Mouse (Mus musculus): ENCODE data around the gene Diaph3. TPM values are rescaled to one million over a fixed set of nuclear protein-coding genes. Genes with fewer than 3 reads are reported as not detected.
"Not testable (repeated sequence)": the region's sequence is repeated elsewhere in the genome, so short reads cannot be mapped to it uniquely, and the experiment has no call there.

Diaph3 gene
- polyA plus RNA-seq, 1 experiment from 2014 or later: 8.5 TPM

- no peak overlapping the region for H3K27ac ChIP-seq
- no peak for ATAC-seq (ENCODE audit: low FRiP score)
- H3K27me3 ChIP-seq: no peaks in the 10 kb centered on the region
- no peaks in the 10 kb centered on the region for H3K9me3 ChIP-seq (replicated peaks)
- H3K4me3 ChIP-seq: no peak overlapping the region
- no peak overlapping the region for H3K4me2 ChIP-seq (replicated peaks)
- no peak overlapping the region for H3K9ac ChIP-seq
- no peaks in the 10 kb centered on the region for H3K4me1 ChIP-seq
- WGBS: 89% methylated on average over 15 of the region's 15 CpGs
- H3K36me3 ChIP-seq: no peaks in the 10 kb centered on the region
Observed at GRCm38 (mm10) chr14:87123091-87123490, 17.9 kb downstream of the Diaph3 start.

- no peak overlapping the region for H3K4me3 ChIP-seq
- no peaks in the 10 kb centered on the region for H3K27me3 ChIP-seq
- H3K4me2 ChIP-seq (replicated peaks): no peak overlapping the region
- no peaks in the 10 kb centered on the region for H3K36me3 ChIP-seq
- H3K27ac ChIP-seq: no peak overlapping the region
- ATAC-seq (ENCODE audit: low FRiP score): no peak
- no peak overlapping the region for H3K9ac ChIP-seq
- 73% methylated on average over 6 of the region's 6 CpGs for WGBS
- H3K9me3 ChIP-seq (replicated peaks): no peaks in the 10 kb centered on the region
- no peaks in the 10 kb centered on the region for H3K4me1 ChIP-seq
Observed at GRCm38 (mm10) chr14:87121868-87122267, 19.2 kb downstream of the Diaph3 start.

- Histone ChIP-seq H3K9me3 (replicated peaks) (no peaks in the 10 kb centered on the region), H3K27me3 (no peaks in the 10 kb centered on the region), H3K4me3 (no peak overlapping the region), H3K27ac (no peak overlapping the region), H3K9ac (no peak overlapping the region), H3K36me3 (no peaks in the 10 kb centered on the region), H3K4me2 (replicated peaks) (no peak overlapping the region), H3K4me1 (no peaks in the 10 kb centered on the region)
- no peak for ATAC-seq (ENCODE audit: low FRiP score)
- 40% methylated on average over 2 of the region's 2 CpGs for WGBS
Observed at GRCm38 (mm10) chr14:87110634-87111033, 30.4 kb downstream of the Diaph3 start.

GRCm38 (mm10) chr14:87099380-87100088, 41.5 kb downstream of the Diaph3 start:
- no peak overlapping the region for H3K4me2 ChIP-seq (replicated peaks)
- no peaks in the 10 kb centered on the region for H3K4me1 ChIP-seq
- H3K9ac ChIP-seq: no peak overlapping the region
- WGBS: 100% methylated on average over 1 of the region's 1 CpGs
- H3K9me3 ChIP-seq (replicated peaks): no peaks in the 10 kb centered on the region
- no peaks in the 10 kb centered on the region for H3K27me3 ChIP-seq
- ATAC-seq (ENCODE audit: low FRiP score): no peak
- H3K27ac ChIP-seq: no peak overlapping the region
- H3K4me3 ChIP-seq: no peak overlapping the region
- H3K36me3 ChIP-seq: no peaks in the 10 kb centered on the region

GRCm38 (mm10) chr14:87098093-87098492, 42.9 kb downstream of the Diaph3 start:
- Histone ChIP-seq H3K4me3 (no peak overlapping the region), H3K4me1 (no peaks in the 10 kb centered on the region), H3K36me3 (no peaks in the 10 kb centered on the region), H3K27ac (no peak overlapping the region), H3K9ac (no peak overlapping the region), H3K9me3 (replicated peaks) (no peaks in the 10 kb centered on the region), H3K4me2 (replicated peaks) (no peak overlapping the region), H3K27me3 (no peaks in the 10 kb centered on the region)
- WGBS: 81% methylated on average over 2 of the region's 2 CpGs
- no peak for ATAC-seq (ENCODE audit: low FRiP score)

- Histone ChIP-seq H3K4me3 (no peak overlapping the region), H3K4me1 (no peaks in the 10 kb centered on the region), H3K9ac (no peak overlapping the region), H3K27me3 (no peaks in the 10 kb centered on the region), H3K27ac (no peak overlapping the region), H3K9me3 (replicated peaks) (no peaks in the 10 kb centered on the region), H3K4me2 (replicated peaks) (no peak overlapping the region), H3K36me3 (no peaks in the 10 kb centered on the region)
- WGBS: 90% methylated on average over 3 of the region's 3 CpGs
- no peak for ATAC-seq (ENCODE audit: low FRiP score)
Observed at GRCm38 (mm10) chr14:87091522-87091921, 49.5 kb downstream of the Diaph3 start.

GRCm38 (mm10) chr14:87091108-87091507, 49.9 kb downstream of the Diaph3 start:
- no peak overlapping the region for H3K4me3 ChIP-seq
- no peak overlapping the region for H3K9ac ChIP-seq
- no peak for ATAC-seq (ENCODE audit: low FRiP score)
- no peaks in the 10 kb centered on the region for H3K36me3 ChIP-seq
- H3K4me2 ChIP-seq (replicated peaks): no peak overlapping the region
- no peak overlapping the region for H3K27ac ChIP-seq
- H3K4me1 ChIP-seq: no peaks in the 10 kb centered on the region
- no peaks in the 10 kb centered on the region for H3K9me3 ChIP-seq (replicated peaks)
- WGBS: 83% methylated on average over 5 of the region's 5 CpGs
- no peaks in the 10 kb centered on the region for H3K27me3 ChIP-seq

GRCm38 (mm10) chr14:87088928-87089327, 52.1 kb downstream of the Diaph3 start:
- 89% methylated on average over 4 of the region's 4 CpGs for WGBS
- H3K27me3 ChIP-seq: no peaks in the 10 kb centered on the region
- no peak overlapping the region for H3K27ac ChIP-seq
- no peak overlapping the region for H3K4me3 ChIP-seq
- no peaks in the 10 kb centered on the region for H3K36me3 ChIP-seq
- H3K9ac ChIP-seq: no peak overlapping the region
- H3K4me2 ChIP-seq (replicated peaks): no peak overlapping the region
- no peak for ATAC-seq (ENCODE audit: low FRiP score)
- H3K4me1 ChIP-seq: no peaks in the 10 kb centered on the region
- H3K9me3 ChIP-seq (replicated peaks): no peaks in the 10 kb centered on the region

- Histone ChIP-seq H3K4me3 (no peak overlapping the region), H3K9ac (no peak overlapping the region), H3K4me1 (no peaks in the 10 kb centered on the region), H3K27ac (no peak overlapping the region), H3K9me3 (replicated peaks) (no peaks in the 10 kb centered on the region), H3K27me3 (no peaks in the 10 kb centered on the region), H3K4me2 (replicated peaks) (no peak overlapping the region), H3K36me3 (no peaks in the 10 kb centered on the region)
- 87% methylated on average over 5 of the region's 5 CpGs for WGBS
- ATAC-seq (ENCODE audit: low FRiP score): no peak
Observed at GRCm38 (mm10) chr14:87088456-87088855, 52.6 kb downstream of the Diaph3 start.

GRCm38 (mm10) chr14:87087996-87088395, 53.0 kb downstream of the Diaph3 start:
- 63% methylated on average over 1 of the region's 1 CpGs for WGBS
- H3K9ac ChIP-seq: no peak overlapping the region
- H3K27ac ChIP-seq: no peak overlapping the region

GRCm38 (mm10) chr14:87084906-87085305, 56.1 kb downstream of the Diaph3 start:
- not testable (repeated sequence) for H3K4me2 ChIP-seq (replicated peaks); H3K4me1 ChIP-seq; H3K9me3 ChIP-seq (replicated peaks); H3K27ac ChIP-seq; ATAC-seq (ENCODE audit: low FRiP score); H3K9ac ChIP-seq; H3K27me3 ChIP-seq; H3K4me3 ChIP-seq; H3K36me3 ChIP-seq
- WGBS: 74% methylated on average over 8 of the region's 8 CpGs

More at GRCm38 (mm10) chr14:87087996-87088395, 53.0 kb downstream of the Diaph3 start:
- H3K4me2 ChIP-seq (replicated peaks): no peak overlapping the region
- no peak for ATAC-seq (ENCODE audit: low FRiP score)
- no peaks in the 10 kb centered on the region for H3K36me3 ChIP-seq
- H3K4me3 ChIP-seq: no peak overlapping the region
- no peaks in the 10 kb centered on the region for H3K4me1 ChIP-seq
- no peaks in the 10 kb centered on the region for H3K27me3 ChIP-seq
- no peaks in the 10 kb centered on the region for H3K9me3 ChIP-seq (replicated peaks)

- WGBS: 69% methylated on average over 6 of the region's 6 CpGs
- no peak; the same call in 1 of the 2 replicates for ATAC-seq (ENCODE audit: low FRiP score)
- H3K27ac ChIP-seq: no peak overlapping the region
Observed at GRCm38 (mm10) chr14:87083911-87084310, 57.1 kb downstream of the Diaph3 start.

GRCm38 (mm10) chr14:87079725-87080124, 61.3 kb downstream of the Diaph3 start:
- H3K4me2 ChIP-seq (replicated peaks): no peak overlapping the region
- H3K27me3 ChIP-seq: no peaks in the 10 kb centered on the region
- 95% methylated on average over 2 of the region's 2 CpGs for WGBS
- no peaks in the 10 kb centered on the region for H3K36me3 ChIP-seq
- no peak overlapping the region for H3K27ac ChIP-seq
- no peaks in the 10 kb centered on the region for H3K9me3 ChIP-seq (replicated peaks)
- H3K4me1 ChIP-seq: no peaks in the 10 kb centered on the region
- H3K4me3 ChIP-seq: no peak overlapping the region
- no peak overlapping the region for H3K9ac ChIP-seq
- ATAC-seq (ENCODE audit: low FRiP score): no peak

More at GRCm38 (mm10) chr14:87083911-87084310, 57.1 kb downstream of the Diaph3 start:
- Histone ChIP-seq H3K4me3 (no peak overlapping the region), H3K9ac (no peak overlapping the region), H3K27me3 (no peaks in the 10 kb centered on the region), H3K4me1 (no peaks in the 10 kb centered on the region), H3K36me3 (no peaks in the 10 kb centered on the region), H3K4me2 (replicated peaks) (no peak overlapping the region), H3K9me3 (replicated peaks) (no peaks in the 10 kb centered on the region)
